Mouse (Mus musculus) liver, embryonic 11.5 days (tissue): ENCODE data around the gene Gm9758. TPM values are rescaled to one million over a fixed set of nuclear protein-coding genes. Genes with fewer than 3 reads are reported as not detected.
"Not testable (repeated sequence)": the region's sequence is repeated elsewhere in the genome, so short reads cannot be mapped to it uniquely, and the experiment has no call there.

Experiments
- ATAC-seq: fragments of 200-750 bp; cut with Nextera tagmentation; replicated peaks from 2 replicates; pipeline ENCODE4 v1.8.0; 2017; ENCODE audit warnings: moderate number of reproducible peaks, mild to moderate bottlenecking, moderate TSS enrichment, moderate library complexity; ENCODE audit not compliant: low FRiP score
- DNase-seq: peaks from one replicate; pipeline ENCODE4 v3.0.0-alpha.2; 2017; ENCODE audit warnings: low spot score
- H3K27ac ChIP-seq: fragments of 300-500 bp; sonication (generic); 2 replicates; pipeline ENCODE4 v1.5.1; 2014; ENCODE audit warnings: mild to moderate bottlenecking, low read depth, low read length, control low read depth
- H3K27me3 ChIP-seq: fragments of 300-500 bp; sonication (generic); replicated peaks from 2 replicates; pipeline ENCODE4 v1.6.1; 2014; ENCODE audit warnings: low read length, mixed read lengths; ENCODE audit not compliant: control insufficient read depth, insufficient read depth
- H3K36me3 ChIP-seq: fragments of 300-500 bp; sonication (generic); 2 replicates; pipeline ENCODE4 v1.6.1; 2014; ENCODE audit warnings: mild to moderate bottlenecking, low read length, moderate library complexity, mixed read lengths; ENCODE audit not compliant: control insufficient read depth, insufficient read depth
- H3K4me1 ChIP-seq: fragments of 300-500 bp; sonication (generic); replicated peaks from 2 replicates; pipeline ENCODE4 v1.6.1; 2014; ENCODE audit warnings: low read length, mixed read lengths; ENCODE audit not compliant: control insufficient read depth, insufficient read depth
- H3K4me2 ChIP-seq: fragments of 300-500 bp; sonication (generic); 2 replicates; pipeline ENCODE4 v1.6.1; 2014; ENCODE audit warnings: mild to moderate bottlenecking, control low read depth, moderate library complexity
- H3K4me3 ChIP-seq: fragments of 300-500 bp; sonication (generic); 2 replicates; pipeline ENCODE4 v1.5.1; 2014; ENCODE audit warnings: low read depth, low read length, control low read depth
- H3K9ac ChIP-seq: fragments of 300-500 bp; sonication (generic); 2 replicates; pipeline ENCODE4 v1.6.1; 2014; ENCODE audit warnings: low read depth, low read length, control low read depth
- H3K9me3 ChIP-seq: fragments of 300-500 bp; sonication (generic); 2 replicates; pipeline ENCODE4 v1.6.1; 2016; ENCODE audit warnings: low read length, inconsistent platforms, mixed read lengths; ENCODE audit not compliant: control insufficient read depth
- WGBS: fragments of 180-500 bp; shearing (Covaris S2); extraction: QIAGEN DNeasy Blood & Tissue Kit; methylation state at CpG from one replicate; pipeline ENCODE4 v1.1.7; 2014; 5-methylcytosine and 5-hydroxymethylcytosine counted together
- polyA plus RNA-seq: library from polyadenylated mRNA; unstranded; fragments of >200 nt; fragmentation: Nextera tagmentation; extraction: Ambion mirVana; gene quantifications from 2 replicates; pipeline ENCODE4 v1.2.1, GENCODE M21; 2014

The Gm9758 gene
- polyA plus RNA-seq, 1 experiment from 2014 or later = not detected

- H3K27ac ChIP-seq, DNase-seq, H3K4me2 ChIP-seq, H3K9ac ChIP-seq, H3K4me1 ChIP-seq, H3K27me3 ChIP-seq, ATAC-seq, H3K4me3 ChIP-seq, H3K36me3 ChIP-seq, H3K9me3 ChIP-seq: not testable (repeated sequence)
- WGBS = 79% methylated on average over 1 of the region's 1 CpGs
Measured at GRCm38 (mm10) chr5:14941043-14941442, 26.3 kb upstream of the Gm9758 start.

GRCm38 (mm10) chr5:14938329-14938728 is 23.6 kb upstream of the Gm9758 start, which contains the start of gene Speer4e:
Speer4e (minus strand) TSS chr5:14938429.
- WGBS = 57% methylated on average over 1 of the region's 1 CpGs

GRCm38 (mm10) chr5:14933721-14934120 is 19.0 kb upstream of the Gm9758 start:
- H3K9me3 ChIP-seq, H3K4me1 ChIP-seq, H3K36me3 ChIP-seq, H3K27ac ChIP-seq, DNase-seq, H3K4me3 ChIP-seq, H3K4me2 ChIP-seq, H3K27me3 ChIP-seq, H3K9ac ChIP-seq, ATAC-seq: not testable (repeated sequence)
- 69% methylated on average over 5 of the region's 6 CpGs for WGBS

More at GRCm38 (mm10) chr5:14938329-14938728, 23.6 kb upstream of the Gm9758 start, which contains the start of gene Speer4e:
- not testable (repeated sequence) for H3K27ac ChIP-seq, DNase-seq, H3K4me1 ChIP-seq, H3K27me3 ChIP-seq, H3K9me3 ChIP-seq, H3K4me2 ChIP-seq, H3K9ac ChIP-seq, H3K36me3 ChIP-seq, ATAC-seq, H3K4me3 ChIP-seq

- 30% methylated on average over 4 of the region's 4 CpGs for WGBS
- not testable (repeated sequence) for H3K4me3 ChIP-seq, DNase-seq
Measured at GRCm38 (mm10) chr5:14927047-14927446, 12.3 kb upstream of the Gm9758 start.

GRCm38 (mm10) chr5:14914361-14914760 is 338 bp downstream of the Gm9758 start:
- H3K27ac ChIP-seq, ATAC-seq: not testable (repeated sequence)
- 69% methylated on average over 2 of the region's 3 CpGs for WGBS

More at GRCm38 (mm10) chr5:14927047-14927446, 12.3 kb upstream of the Gm9758 start:
- not testable (repeated sequence) for H3K9ac ChIP-seq, H3K4me2 ChIP-seq, H3K36me3 ChIP-seq, H3K27me3 ChIP-seq, H3K27ac ChIP-seq, H3K4me1 ChIP-seq, ATAC-seq, H3K9me3 ChIP-seq

GRCm38 (mm10) chr5:14903539-14903938 is 11.2 kb downstream of the Gm9758 start:
- not testable (repeated sequence) for H3K27ac ChIP-seq, H3K9me3 ChIP-seq, H3K36me3 ChIP-seq, H3K4me2 ChIP-seq, H3K27me3 ChIP-seq, H3K4me1 ChIP-seq, H3K4me3 ChIP-seq, H3K9ac ChIP-seq, DNase-seq, ATAC-seq
- 10% methylated on average over 3 of the region's 3 CpGs for WGBS

More at GRCm38 (mm10) chr5:14914361-14914760, 338 bp downstream of the Gm9758 start:
- H3K9me3 ChIP-seq, H3K4me2 ChIP-seq, H3K9ac ChIP-seq, H3K36me3 ChIP-seq, H3K4me3 ChIP-seq, H3K4me1 ChIP-seq, H3K27me3 ChIP-seq, DNase-seq: not testable (repeated sequence)

GRCm38 (mm10) chr5:14892242-14892641 is 22.5 kb downstream of the Gm9758 start:
- H3K9me3 ChIP-seq = 0 out of 2 replicates have a peak, but pooled peaks cover 4% of the 10 kb centered on the region
- H3K27me3 ChIP-seq = no peaks in the 10 kb centered on the region
- H3K27ac ChIP-seq = no peak overlapping the region
- H3K4me1 ChIP-seq = no peaks in the 10 kb centered on the region
- H3K36me3 ChIP-seq = no peaks in the 10 kb centered on the region
- no peak for DNase-seq
- 48% methylated on average over 3 of the region's 3 CpGs for WGBS
- ATAC-seq = no peak
- H3K4me2 ChIP-seq = no peak overlapping the region
- no peak overlapping the region for H3K4me3 ChIP-seq
- no peak overlapping the region for H3K9ac ChIP-seq

- not testable (repeated sequence) for ATAC-seq, DNase-seq, H3K36me3 ChIP-seq, H3K27ac ChIP-seq, H3K9ac ChIP-seq, H3K9me3 ChIP-seq, H3K27me3 ChIP-seq, H3K4me1 ChIP-seq, H3K4me3 ChIP-seq, H3K4me2 ChIP-seq
- WGBS = 69% methylated on average over 2 of the region's 2 CpGs
Measured at GRCm38 (mm10) chr5:14885291-14885690, 29.4 kb downstream of the Gm9758 start.
